Mouse (Mus musculus) thymus, postnatal 36 days (tissue): ENCODE results near the gene Ptprn2.

ENCODE experiments used
- DNase-seq, 2 experiments: peaks; one replicate each; pipeline ENCODE4 v3.0.0; 2022; ENCODE audit warnings: mixed read lengths in 2 of 2

Ptprn2 gene

DNA sequence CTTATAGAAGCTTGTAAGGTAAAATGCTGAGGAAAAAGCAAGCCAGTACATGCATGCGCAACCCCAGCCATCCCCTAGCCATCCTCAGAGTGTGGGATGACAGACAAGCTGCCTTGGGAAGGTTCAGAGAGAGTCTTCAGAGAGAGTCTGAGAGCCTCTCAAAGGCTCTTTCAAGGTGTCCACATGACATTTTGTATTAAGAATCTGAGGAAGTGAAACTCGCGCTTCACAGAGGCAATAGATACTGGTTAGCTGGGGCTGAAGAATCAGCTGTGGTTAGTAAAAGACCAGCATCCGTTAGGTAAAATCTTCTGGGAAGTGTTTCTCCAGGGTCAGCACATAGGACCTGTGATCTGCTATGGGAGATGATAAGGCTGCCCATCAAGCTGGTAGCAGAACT is 110.2 kb downstream of the Ptprn2 start:
- DNase-seq = no peak

DNA sequence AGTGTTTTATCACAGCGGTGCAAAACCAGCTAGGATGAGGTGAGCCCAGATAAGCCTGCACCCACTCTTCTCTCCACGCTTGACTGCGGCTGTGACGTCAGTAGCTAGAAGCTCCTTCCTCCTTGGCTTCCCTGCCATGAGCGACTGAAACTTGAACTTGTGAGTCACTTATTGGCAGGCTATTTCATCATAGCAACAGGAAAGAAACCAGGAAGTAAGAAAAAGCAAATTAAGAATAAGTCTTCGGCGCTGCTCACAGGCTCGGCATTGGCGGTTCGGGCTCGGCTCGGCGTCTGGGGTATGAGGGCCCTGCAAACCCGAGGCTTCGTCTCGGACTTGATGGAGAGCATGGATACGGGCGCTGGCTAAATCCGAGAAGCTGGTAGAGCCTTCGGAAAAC is 111.5 kb downstream of the Ptprn2 start:
- no peak for DNase-seq

GRCm38 (mm10) chr12:116597670-116598069 is 112.2 kb downstream of the Ptprn2 start:
- no peak for DNase-seq

GRCm38 (mm10) chr12:116598123-116599005 is 112.8 kb downstream of the Ptprn2 start:
- DNase-seq = no peak

- DNase-seq = no peak
Observed at GRCm38 (mm10) chr12:116599537-116599936, 114.0 kb downstream of the Ptprn2 start.

DNA sequence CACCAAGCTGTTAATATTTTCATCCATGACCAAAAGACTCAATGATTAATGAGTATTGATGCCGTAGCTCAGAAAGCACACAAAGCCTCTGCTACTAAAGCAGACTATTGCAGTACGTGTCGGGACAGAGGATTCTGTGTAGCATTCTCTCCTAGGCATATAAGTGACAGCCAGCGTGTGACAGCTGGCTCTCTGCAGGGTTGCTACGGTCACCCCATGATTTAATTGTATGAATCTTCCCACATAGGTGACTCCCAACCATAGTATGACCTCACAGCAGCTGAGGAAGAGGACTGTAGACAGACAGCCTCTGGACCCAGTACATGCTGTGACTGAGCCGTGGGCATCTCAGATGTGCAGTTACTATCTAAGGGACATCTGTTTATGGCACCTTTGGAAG is 114.5 kb downstream of the Ptprn2 start:
- no peak for DNase-seq

DNA sequence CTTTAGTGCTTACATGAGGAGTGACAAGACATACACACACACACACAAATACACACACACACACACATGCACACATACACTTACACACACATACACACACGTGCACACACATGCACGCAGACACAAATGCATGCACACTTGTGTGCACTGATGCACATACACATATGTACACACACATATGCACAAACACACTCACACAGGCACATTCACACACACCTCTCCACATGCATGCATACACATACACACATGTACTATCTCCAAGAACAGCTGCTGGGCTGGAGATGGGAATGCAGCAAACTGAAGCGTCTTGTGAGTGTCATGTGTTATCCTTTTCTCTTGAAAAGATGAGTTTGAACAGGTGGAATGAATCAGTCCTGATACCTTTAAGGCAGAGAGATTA is 115.9 kb downstream of the Ptprn2 start:
- DNase-seq = no peak

DNA sequence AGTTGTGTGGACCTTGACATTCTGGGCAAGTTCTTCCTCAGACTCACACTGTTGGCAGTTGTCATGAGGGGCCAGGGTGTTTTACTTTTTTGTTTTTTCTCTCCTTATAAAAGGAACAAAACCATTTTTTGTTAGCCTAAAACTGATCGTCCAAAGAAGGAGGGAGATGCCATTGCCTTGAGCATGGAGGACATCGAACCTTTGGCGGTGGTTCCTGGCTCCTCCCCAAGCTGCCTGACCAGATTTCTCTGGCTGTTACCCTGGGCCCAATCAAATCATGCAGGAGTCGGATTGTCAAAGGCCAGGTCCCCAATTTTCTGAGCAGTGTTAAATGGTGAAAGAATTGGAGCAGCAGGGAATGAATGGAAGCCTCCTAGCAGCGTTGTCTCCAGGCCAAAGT is 116.4 kb downstream of the Ptprn2 start:
- DNase-seq = no peak

DNA sequence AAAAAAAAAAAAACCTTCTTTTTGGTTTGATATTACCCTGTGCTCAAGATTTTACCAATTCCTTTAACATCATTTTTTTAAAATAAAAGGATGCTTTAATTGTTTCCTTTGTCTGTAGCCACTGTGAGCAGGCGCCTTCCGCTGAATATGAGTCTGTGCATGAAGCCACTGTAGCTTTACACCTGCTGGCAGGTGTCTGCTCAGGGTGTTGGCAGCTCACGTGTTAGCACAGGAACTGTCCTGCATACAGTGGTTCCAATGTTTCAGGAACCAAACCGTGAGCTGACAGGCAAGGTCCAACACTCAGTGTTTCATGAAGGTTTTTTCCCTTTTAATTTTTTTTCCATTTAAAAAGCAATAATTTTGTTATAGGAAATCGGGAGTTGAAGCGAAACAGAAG is 123.1 kb downstream of the Ptprn2 start:
- DNase-seq = no peak

- peak; percentile 35 to 54 for DNase-seq
Observed at GRCm38 (mm10) chr12:116619868-116620267, 134.3 kb downstream of the Ptprn2 start.

DNA sequence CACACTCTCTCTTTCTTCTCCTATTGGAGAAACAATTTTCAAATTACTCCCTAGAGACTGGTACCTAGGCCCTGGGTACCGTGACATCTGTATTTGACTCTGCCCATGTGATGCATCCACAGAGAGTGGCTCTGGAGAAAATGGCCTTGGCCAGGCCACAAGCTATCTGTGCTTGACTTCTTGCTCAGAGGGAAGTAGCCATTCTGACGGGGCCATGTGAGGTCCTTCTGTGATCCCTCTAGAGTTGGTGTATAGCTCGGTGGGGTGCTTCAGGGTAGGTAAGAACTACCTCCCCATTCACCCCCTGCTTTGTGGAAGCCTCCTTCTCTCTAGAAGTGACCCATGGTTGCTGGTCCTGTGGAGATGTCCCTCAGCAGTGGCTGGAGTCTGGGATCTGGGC is 134.8 kb downstream of the Ptprn2 start:
- DNase-seq = no peak

DNA sequence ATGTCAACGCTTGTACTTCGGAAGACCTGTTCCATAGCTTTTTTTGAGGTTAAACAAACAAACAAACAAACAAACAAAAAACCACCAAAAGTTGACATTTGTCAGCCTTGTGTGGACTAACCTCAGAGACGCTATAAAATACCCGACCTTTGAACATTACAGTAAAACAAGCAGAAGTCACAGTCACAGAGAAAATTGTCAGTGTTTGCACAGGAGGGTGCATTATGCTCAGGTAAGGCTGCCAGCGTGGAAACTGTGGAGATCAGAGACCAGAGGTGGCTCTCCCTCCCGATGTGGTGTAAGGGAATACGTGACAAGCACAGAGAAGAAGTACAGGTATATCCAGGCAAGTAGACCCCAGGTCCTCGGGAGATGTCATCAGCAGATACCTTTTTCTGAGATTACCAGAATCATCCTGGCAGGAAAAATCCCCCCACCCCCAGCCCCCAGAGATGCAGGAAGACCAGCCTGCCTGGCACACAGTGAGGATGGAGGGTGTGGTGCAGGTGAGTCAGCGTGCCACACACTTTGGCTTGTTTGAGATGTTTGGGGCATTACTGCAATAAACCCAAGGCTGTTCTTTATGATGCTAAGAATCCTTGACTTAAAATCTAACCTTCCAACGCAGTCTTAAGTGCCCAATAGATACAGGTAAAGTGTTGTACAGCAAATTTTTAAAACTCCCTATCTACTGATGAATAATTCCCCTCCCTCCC is 136.0 kb downstream of the Ptprn2 start:
- no peak for DNase-seq

- DNase-seq = no peak
Observed at GRCm38 (mm10) chr12:116622665-116623387, 137.3 kb downstream of the Ptprn2 start.

GRCm38 (mm10) chr12:116625391-116626281 is 140.1 kb downstream of the Ptprn2 start:
- DNase-seq = peak; percentile 15 to 16

DNA sequence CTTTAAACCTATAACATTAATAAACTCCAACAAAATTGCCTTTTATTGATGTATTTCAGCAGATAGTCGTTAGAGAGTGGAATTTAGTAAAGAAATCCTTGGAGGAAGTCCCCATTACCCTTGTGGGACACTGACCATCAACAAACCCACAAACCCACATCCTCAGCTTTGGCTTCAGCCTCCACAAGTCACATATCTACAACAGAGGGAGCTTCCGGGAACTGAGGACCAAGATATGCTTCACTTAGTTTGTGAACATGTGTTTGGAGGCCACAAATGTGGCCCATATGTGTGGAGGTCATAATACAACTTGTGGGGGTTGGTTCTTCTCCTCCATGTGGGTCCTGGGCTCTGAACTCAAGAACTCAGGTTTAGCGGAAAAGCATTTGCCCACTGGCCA is 143.5 kb downstream of the Ptprn2 start:
- DNase-seq = no peak

DNA sequence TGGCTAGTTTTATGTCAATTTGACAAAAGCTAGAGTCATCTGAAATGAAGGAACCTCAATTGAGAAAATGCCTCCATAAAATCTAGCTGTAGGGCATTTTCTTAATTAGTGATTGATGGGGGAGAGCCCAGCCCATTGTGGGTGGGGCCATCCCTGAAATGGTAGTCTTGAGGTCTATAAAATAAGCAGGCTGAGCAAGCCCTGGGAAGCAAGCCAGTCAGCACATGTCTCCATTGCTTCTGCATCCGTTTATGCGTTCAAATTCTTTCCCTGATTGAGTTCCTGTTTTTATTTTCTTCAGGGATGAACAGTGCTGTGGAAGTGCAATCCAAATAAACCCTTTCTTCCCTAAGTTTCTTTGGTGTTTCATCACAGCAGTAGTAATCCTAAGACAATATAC is 152.0 kb downstream of the Ptprn2 start:
- no peak for DNase-seq

GRCm38 (mm10) chr12:116640871-116641270 is 155.4 kb downstream of the Ptprn2 start:
- no peak for DNase-seq

- DNase-seq = no peak
Observed at GRCm38 (mm10) chr12:116641339-116642190, 156.0 kb downstream of the Ptprn2 start.

DNA sequence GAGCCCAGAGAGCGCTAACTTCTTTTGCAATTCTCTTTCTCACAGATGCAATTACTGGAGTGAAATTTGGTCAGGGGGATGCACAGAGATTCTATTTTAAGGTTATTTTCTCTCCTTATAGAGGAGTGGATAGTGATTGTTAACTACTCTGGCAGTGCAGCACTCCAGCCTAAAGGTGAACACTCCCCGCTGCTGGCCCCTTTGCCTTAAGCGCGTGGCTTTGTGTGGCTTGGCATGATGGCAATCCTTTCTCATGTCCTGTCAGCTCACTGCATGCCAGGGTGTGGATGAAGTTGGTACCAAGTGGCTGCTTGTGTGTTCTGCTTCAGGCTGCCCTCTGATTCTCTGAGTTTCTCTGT is 156.7 kb downstream of the Ptprn2 start:
- DNase-seq = no peak

DNA sequence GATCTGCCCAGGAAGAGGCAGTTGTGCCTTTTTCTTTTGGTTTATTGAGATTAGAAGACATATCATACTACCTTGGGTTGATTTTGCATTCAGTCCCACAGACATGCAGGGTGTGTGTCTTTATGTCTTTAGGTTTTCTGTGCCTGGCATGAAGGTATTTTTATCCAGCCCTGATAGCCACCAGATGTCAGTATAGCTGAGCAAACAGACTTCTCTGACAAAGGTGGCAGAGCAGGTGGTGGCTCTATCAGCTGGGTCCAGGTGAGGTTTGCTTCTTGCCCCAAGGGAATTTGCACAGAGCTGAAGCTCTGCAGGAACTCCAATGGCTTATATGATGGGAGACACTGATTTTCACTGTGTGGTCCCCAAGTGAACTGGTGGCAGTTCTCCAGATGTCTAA is 161.3 kb downstream of the Ptprn2 start:
- DNase-seq = no peak

GRCm38 (mm10) chr12:116648584-116649206 is 163.2 kb downstream of the Ptprn2 start:
- DNase-seq = peak; percentile 36 to 38
